Mouse (Mus musculus) erythroblast, embryonic 14.5 days (primary cell): Measurements from ENCODE around the gene Rab11fip3.

ENCODE experiments used
- GATA1 ChIP-seq: IDR thresholded peaks from 2 replicates; pipeline ENCODE4 v1.6.1; 2012; ENCODE audit warnings: low read length, inconsistent platforms, mixed read lengths
- TAL1 ChIP-seq: IDR thresholded peaks from 3 replicates; pipeline ENCODE4 v1.6.1; 2012; ENCODE audit warnings: low read length, inconsistent platforms, mixed read lengths

DNA sequence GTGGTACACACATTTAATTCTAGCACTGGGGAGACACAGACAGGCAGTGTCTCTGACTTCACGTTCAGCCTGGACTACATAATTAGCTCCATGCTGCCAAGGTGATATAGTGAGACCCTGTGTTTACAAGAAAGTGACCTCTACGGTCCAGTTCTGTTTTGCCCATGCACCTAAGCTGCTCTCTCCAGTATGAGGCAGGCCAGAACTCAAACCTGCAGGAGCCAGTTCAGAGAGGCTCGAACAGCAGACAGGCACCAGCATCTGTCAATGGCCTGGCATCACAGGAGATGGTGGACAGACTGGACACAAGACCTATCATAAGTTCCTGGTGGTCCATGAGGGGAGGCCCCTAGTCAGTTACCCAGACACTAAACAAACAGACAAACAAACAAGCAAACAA is 51.0 kb downstream of the Rab11fip3 start:
- no peak for TF ChIP-seq GATA1
- TF ChIP-seq TAL1: no peak
